Mouse (Mus musculus) heart, postnatal 0 days (tissue): ENCODE results near the gene Actl7a. TPM values are rescaled to one million over a fixed set of nuclear protein-coding genes. Genes with fewer than 3 reads are reported as not detected.

Experiments used
- ATAC-seq: fragments of 200-750 bp; cut with Nextera tagmentation; 2 replicates; pipeline ENCODE4 v1.8.0; 2017; ENCODE audit warnings: low read depth, moderate number of reproducible peaks, moderate library complexity; ENCODE audit not compliant: insufficient read depth
- DNase-seq: peaks from one replicate; pipeline ENCODE4 v3.0.0-alpha.2; 2016; ENCODE audit warnings: low spot score
- H3K27ac ChIP-seq: fragments of 300-500 bp; sonication (generic); 2 replicates; pipeline ENCODE4 v1.5.1; 2014; ENCODE audit warnings: low read depth, mild to moderate bottlenecking
- H3K27me3 ChIP-seq: fragments of 300-500 bp; sonication (generic); 2 replicates; pipeline ENCODE4 v1.6.1; 2014; ENCODE audit warnings: low read length, mixed read lengths; ENCODE audit not compliant: control insufficient read depth, insufficient read depth
- H3K36me3 ChIP-seq: fragments of 300-500 bp; sonication (generic); replicated peaks from 2 replicates; pipeline ENCODE4 v1.6.1; 2014; ENCODE audit warnings: low read length, mixed read lengths; ENCODE audit not compliant: control insufficient read depth, insufficient read depth
- H3K4me1 ChIP-seq: fragments of 300-500 bp; sonication (generic); 2 replicates; pipeline ENCODE4 v1.6.1; 2014; ENCODE audit warnings: antibody characterized with exemption; ENCODE audit not compliant: control insufficient read depth, insufficient read depth
- H3K4me2 ChIP-seq: fragments of 300-500 bp; sonication (generic); 2 replicates; pipeline ENCODE4 v1.6.1; 2014; ENCODE audit warnings: low read depth, mild to moderate bottlenecking, low read length, moderate library complexity
- H3K4me3 ChIP-seq: fragments of 300-500 bp; sonication (generic); 2 replicates; pipeline ENCODE4 v1.5.1; 2014; ENCODE audit warnings: low read depth, low read length
- H3K9ac ChIP-seq: fragments of 300-500 bp; sonication (generic); replicated peaks from 2 replicates; pipeline ENCODE4 v1.6.1; 2014; ENCODE audit warnings: low read depth, low read length, mixed read lengths
- H3K9me3 ChIP-seq: fragments of 300-500 bp; sonication (generic); replicated peaks from 2 replicates; pipeline ENCODE4 v1.6.1; 2016; ENCODE audit warnings: low read length; ENCODE audit not compliant: control insufficient read depth
- CTCF ChIP-seq: IDR thresholded peaks from 2 replicates; pipeline ENCODE4 v1.5.1; 2016; ENCODE audit warnings: antibody characterized with exemption, control low read depth, low read depth
- EP300 ChIP-seq: IDR thresholded peaks from 2 replicates; pipeline ENCODE4 v1.6.1; 2016; ENCODE audit warnings: antibody characterized with exemption, low read depth
- WGBS: fragments of 180-500 bp; shearing (Covaris S2); extraction: QIAGEN DNeasy Blood & Tissue Kit; methylation state at CpG from one replicate; pipeline ENCODE4 v1.1.7; 2014; 5-methylcytosine and 5-hydroxymethylcytosine counted together
- polyA plus RNA-seq: library from polyadenylated mRNA; unstranded; fragments of >200 nt; fragmentation: Nextera tagmentation; extraction: Ambion mirVana; gene quantifications from 2 replicates; pipeline ENCODE4 v1.2.1, GENCODE M21; 2015
- total RNA-seq: library from RNA; depleted of rRNA; stranded (reverse); fragments of >200 nt; gene quantifications from 2 replicates; pipeline ENCODE4 v1.2.3, GENCODE M21; 2014; ENCODE audit warnings: low replicate concordance

The Actl7a gene
- total and polyA plus RNA-seq, 2 experiments from 2014 or later = not detected

DNA sequence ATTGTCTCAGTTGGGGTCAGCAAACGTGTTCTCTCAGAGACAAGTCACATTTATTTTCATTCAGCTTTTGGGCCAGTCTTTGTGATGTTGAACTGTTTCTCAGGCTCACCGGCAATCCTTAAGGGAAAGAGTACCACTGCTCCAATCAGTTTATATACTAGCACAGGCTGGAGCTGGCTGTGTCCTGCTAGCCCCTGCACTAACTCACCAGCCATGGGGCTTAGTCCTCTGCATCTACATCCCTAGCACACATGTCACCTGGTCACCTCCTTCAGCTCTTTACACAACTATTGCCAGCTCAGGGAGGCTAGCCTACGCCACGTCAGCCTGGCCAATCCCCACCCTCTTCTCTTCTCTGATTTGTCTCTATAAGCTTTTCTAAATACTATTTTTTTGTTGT, 515 bp upstream of the Actl7a start:
- H3K9ac ChIP-seq = no peak overlapping the region
- no peak for DNase-seq
- TF ChIP-seq CTCF = no peak
- no peak for TF ChIP-seq EP300
- H3K9me3 ChIP-seq = no peaks in the 10 kb centered on the region
- ATAC-seq = no peak
- H3K27ac ChIP-seq = no peak overlapping the region
- H3K27me3 ChIP-seq = no peaks in the 10 kb centered on the region
- H3K36me3 ChIP-seq = peaks cover 13% of the 10 kb centered on the region; the same call in 1 of the 2 replicates
- H3K4me3 ChIP-seq = no peak overlapping the region
- no peaks in the 10 kb centered on the region for H3K4me1 ChIP-seq
- H3K4me2 ChIP-seq = no peak overlapping the region
- WGBS = 87% methylated on average over 4 of the region's 4 CpGs

DNA sequence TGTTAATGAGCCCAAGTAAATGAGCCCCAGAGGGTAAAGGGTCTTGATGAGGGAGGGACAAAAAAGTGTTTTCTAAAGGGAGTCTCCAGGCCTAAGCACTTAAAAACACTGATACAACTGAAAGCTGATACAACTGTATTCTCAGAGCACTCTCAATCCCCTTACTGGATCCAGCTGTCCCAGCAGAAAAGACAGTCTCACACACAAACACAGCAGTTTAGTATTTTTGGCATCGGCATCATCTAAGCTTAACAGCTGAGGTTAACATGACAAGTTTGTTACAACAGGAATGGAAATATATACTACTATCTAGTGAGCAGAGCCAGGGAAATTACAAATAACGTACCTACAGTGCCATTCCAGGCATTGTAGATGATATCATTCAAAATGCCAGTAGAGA, 3.1 kb downstream of the Actl7a start:
- ATAC-seq = no peak
- H3K9me3 ChIP-seq = no peaks in the 10 kb centered on the region
- no peak overlapping the region for H3K27ac ChIP-seq
- H3K4me3 ChIP-seq = no peak overlapping the region
- no peaks in the 10 kb centered on the region for H3K4me1 ChIP-seq
- H3K36me3 ChIP-seq = peaks cover 44% of the 10 kb centered on the region
- no peak for DNase-seq
- TF ChIP-seq EP300 (no peak), CTCF (no peak)
- H3K4me2 ChIP-seq = no peak overlapping the region
- 87% methylated on average over 2 of the region's 2 CpGs for WGBS
- H3K9ac ChIP-seq = no peak overlapping the region
- no peaks in the 10 kb centered on the region for H3K27me3 ChIP-seq

DNA sequence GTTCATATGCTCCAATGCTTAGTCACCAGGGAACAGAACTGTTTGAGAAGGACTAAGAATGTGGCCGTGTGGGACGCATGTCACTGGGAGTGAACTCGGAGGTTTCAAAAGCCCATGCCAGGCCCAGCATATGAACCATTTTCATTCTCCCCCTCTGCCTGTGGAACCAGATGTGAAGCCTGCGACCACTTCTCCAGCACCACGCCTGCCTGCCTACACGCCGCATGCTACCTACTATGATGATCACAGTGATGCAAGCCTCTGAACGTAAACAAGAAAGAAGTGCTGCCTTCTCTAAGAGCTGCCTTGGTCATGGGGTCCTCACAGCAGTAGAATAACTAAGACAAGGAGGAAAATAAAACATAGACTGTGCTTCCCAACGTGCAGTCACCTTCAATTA, 4.2 kb downstream of the Actl7a start:
- Histone ChIP-seq H3K4me1 (no peaks in the 10 kb centered on the region), H3K4me3 (no peak overlapping the region), H3K27me3 (no peaks in the 10 kb centered on the region), H3K4me2 (no peak overlapping the region), H3K9ac (no peak overlapping the region), H3K9me3 (no peaks in the 10 kb centered on the region), H3K36me3 (peaks cover 53% of the 10 kb centered on the region), H3K27ac (no peak overlapping the region)
- TF ChIP-seq EP300 = no peak
- 97% methylated on average over 9 of the region's 9 CpGs for WGBS
- ATAC-seq (no peak), DNase-seq (no peak)

DNA sequence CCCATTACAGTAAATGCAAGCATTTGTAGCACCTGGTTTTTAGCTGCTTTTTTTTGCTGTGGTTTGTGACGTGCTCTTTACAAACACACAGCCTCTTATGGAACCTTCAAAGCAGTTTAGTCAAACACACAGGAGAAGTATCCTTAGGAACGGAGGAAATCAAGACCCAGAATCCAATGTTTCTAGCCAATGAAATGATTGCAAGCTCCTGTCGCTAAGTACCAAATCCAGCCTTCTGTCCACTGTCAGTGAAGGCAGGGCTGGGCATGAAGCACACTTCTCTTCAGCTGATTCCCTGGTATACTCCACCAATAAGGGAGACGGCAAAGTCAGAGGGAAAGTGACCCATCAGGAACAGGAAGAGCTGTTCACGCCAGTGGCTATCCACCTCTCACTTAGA, 12.8 kb downstream of the Actl7a start:
- no peaks in the 10 kb centered on the region for H3K4me1 ChIP-seq
- H3K36me3 ChIP-seq = peaks cover 89% of the 10 kb centered on the region
- H3K4me2 ChIP-seq = no peak overlapping the region
- H3K4me3 ChIP-seq = no peak overlapping the region
- 87% methylated on average over 5 of the region's 5 CpGs for WGBS
- H3K27ac ChIP-seq = no peak overlapping the region
- no peak overlapping the region for H3K9ac ChIP-seq
- no peak for DNase-seq
- ATAC-seq = no peak
- H3K9me3 ChIP-seq = no peaks in the 10 kb centered on the region
- TF ChIP-seq CTCF (no peak), EP300 (no peak)
- H3K27me3 ChIP-seq = no peaks in the 10 kb centered on the region

DNA sequence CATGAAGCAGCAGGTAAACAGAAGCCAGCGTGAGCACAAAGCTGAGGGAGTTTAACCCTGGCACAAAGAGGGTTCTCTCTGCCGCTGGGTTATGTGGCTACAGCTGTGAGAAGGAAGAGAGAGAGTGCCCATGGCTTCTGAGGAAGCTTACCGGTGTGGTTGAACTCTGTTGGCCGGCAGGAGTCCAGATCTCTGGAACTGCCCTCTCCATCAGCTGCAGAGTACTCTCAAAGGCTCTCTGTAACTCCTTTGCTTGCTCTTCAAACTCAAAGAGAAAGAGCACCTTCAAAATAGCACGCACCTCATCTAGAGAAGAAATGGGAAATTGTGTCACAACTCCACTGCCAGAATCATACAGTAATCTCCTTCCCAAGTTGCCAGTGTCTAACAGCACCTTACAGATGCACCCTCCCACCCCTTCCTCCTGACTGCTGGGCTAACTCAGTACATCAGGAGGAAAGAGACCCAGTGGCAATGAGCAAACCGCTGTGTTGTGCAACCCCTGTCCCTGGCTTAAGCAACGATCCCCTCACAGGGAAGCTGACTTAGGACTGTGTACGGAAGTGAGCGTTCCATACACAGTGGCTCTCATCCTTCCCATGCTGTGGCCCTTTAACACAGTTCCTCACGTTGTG, 13.9 kb downstream of the Actl7a start:
- no peak for TF ChIP-seq EP300
- DNase-seq (no peak), ATAC-seq (no peak)
- peaks cover 84% of the 10 kb centered on the region for H3K36me3 ChIP-seq
- H3K4me1 ChIP-seq = no peaks in the 10 kb centered on the region
- no peaks in the 10 kb centered on the region for H3K9me3 ChIP-seq
- WGBS = 89% methylated on average over 10 of the region's 10 CpGs
- no peak overlapping the region for H3K4me3 ChIP-seq
- H3K9ac ChIP-seq = no peak overlapping the region
- H3K4me2 ChIP-seq = no peak overlapping the region
- H3K27ac ChIP-seq = no peak overlapping the region
- no peaks in the 10 kb centered on the region for H3K27me3 ChIP-seq

DNA sequence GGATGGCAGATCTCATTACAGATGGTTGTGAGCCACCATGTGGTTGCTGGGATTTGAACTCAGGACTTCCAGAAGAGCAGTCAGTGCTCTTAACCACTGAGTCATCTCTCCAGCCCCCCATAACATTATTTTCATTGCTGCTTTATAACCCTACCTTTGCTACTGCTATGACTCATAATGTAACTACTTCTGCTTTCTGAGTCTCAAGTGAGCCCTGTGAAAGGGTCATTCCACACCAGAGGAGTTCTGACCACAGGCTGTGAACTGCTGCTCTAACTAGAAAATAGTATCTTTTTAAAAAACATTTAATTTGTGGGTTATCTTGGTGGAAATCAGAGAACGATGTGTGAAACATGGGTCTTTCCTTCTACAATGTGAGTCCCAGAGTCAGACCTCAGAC, 14.5 kb downstream of the Actl7a start:
- Histone ChIP-seq H3K4me2 (no peak overlapping the region), H3K4me3 (no peak overlapping the region), H3K9ac (no peak overlapping the region), H3K27me3 (no peaks in the 10 kb centered on the region), H3K27ac (no peak overlapping the region), H3K9me3 (no peaks in the 10 kb centered on the region), H3K4me1 (no peaks in the 10 kb centered on the region), H3K36me3 (peaks cover 88% of the 10 kb centered on the region)
- no peak for TF ChIP-seq CTCF
- no peak for TF ChIP-seq EP300
- ATAC-seq = no peak
- 89% methylated on average over 1 of the region's 1 CpGs for WGBS
- no peak for DNase-seq
